Mouse (Mus musculus): ENCODE data around the gene Igf1r. TPM values are rescaled to one million over a fixed set of nuclear protein-coding genes. Genes with fewer than 3 reads are reported as not detected.
A peak's percentile ranks its signal among the peaks of the same experiment; 100 is the strongest.

The Igf1r gene
- polyA plus RNA-seq, 1 experiment from 2014 or later = 19.7 TPM

- no peak for TF ChIP-seq CTCF (IDR thresholded peaks at IDR 0.05; ENCODE audit: low read depth)
- ATAC-seq (ENCODE audit: insufficient read depth) = peak; percentile 70
Measured at GRCm38 (mm10) chr7:68233619-68234223, 281.1 kb downstream of the Igf1r start.

GRCm38 (mm10) chr7:68236817-68237216 is 284.2 kb downstream of the Igf1r start:
- Histone ChIP-seq H3K36me3 (ENCODE audit: insufficient read depth) (no peaks in the 10 kb centered on the region; the same call in 1 of the 2 replicates), H3K4me1 (ENCODE audit: insufficient read depth) (peaks cover 12% of the 10 kb centered on the region), H3K27me3 (ENCODE audit: insufficient read depth, low read length) (no peaks in the 10 kb centered on the region), H3K9ac (no peak overlapping the region), H3K4me2 (no peak overlapping the region), H3K27ac (ENCODE audit: low read depth) (no peak overlapping the region), H3K9me3 (ENCODE audit: low read depth, low read length) (no peaks in the 10 kb centered on the region), H3K4me3 (ENCODE audit: low read depth, low read length) (no peak overlapping the region)
- no peak for TF ChIP-seq CTCF (IDR thresholded peaks at IDR 0.05; ENCODE audit: low read depth)
- ATAC-seq (ENCODE audit: insufficient read depth) (no peak), DNase-seq (no peak)
- 73% methylated on average over 8 of the region's 8 CpGs for WGBS

More at GRCm38 (mm10) chr7:68233619-68234223, 281.1 kb downstream of the Igf1r start:
- WGBS = 15% methylated on average over 13 of the region's 13 CpGs
- no peaks in the 10 kb centered on the region for H3K27me3 ChIP-seq (ENCODE audit: insufficient read depth, low read length)
- DNase-seq = peak; percentile 79
- no peak overlapping the region for H3K9ac ChIP-seq
- H3K4me1 ChIP-seq (ENCODE audit: insufficient read depth) = peaks cover 12% of the 10 kb centered on the region
- H3K4me3 ChIP-seq (ENCODE audit: low read depth, low read length) = no peak overlapping the region
- H3K36me3 ChIP-seq (ENCODE audit: insufficient read depth) = peaks cover 27% of the 10 kb centered on the region; the same call in 1 of the 2 replicates
- H3K9me3 ChIP-seq (ENCODE audit: low read depth, low read length) = no peaks in the 10 kb centered on the region
- peak overlapping the region; percentile 48 for H3K27ac ChIP-seq (ENCODE audit: low read depth)
- H3K4me2 ChIP-seq = 0 out of 2 replicates have a peak overlapping the region, but pooled peaks have one; percentile 25

GRCm38 (mm10) chr7:68239220-68239827 is 286.7 kb downstream of the Igf1r start:
- no peak overlapping the region for H3K27ac ChIP-seq (ENCODE audit: low read depth)
- whole genome bisulfite sequencing = 41% methylated on average over 11 of the region's 11 CpGs
- no peaks in the 10 kb centered on the region for H3K9me3 ChIP-seq (ENCODE audit: low read depth, low read length)
- DNase-seq (no peak), ATAC-seq (ENCODE audit: insufficient read depth) (no peak)
- no peak for TF ChIP-seq CTCF (IDR thresholded peaks at IDR 0.05; ENCODE audit: low read depth)
- H3K4me3 ChIP-seq (ENCODE audit: low read depth, low read length) = no peak overlapping the region
- H3K4me1 ChIP-seq (ENCODE audit: insufficient read depth) = peaks cover under 1% of the 10 kb centered on the region; the same call in 1 of the 2 replicates
- H3K27me3 ChIP-seq (ENCODE audit: insufficient read depth, low read length) = no peaks in the 10 kb centered on the region
- H3K4me2 ChIP-seq = no peak overlapping the region
- H3K36me3 ChIP-seq (ENCODE audit: insufficient read depth) = no peaks in the 10 kb centered on the region
- H3K9ac ChIP-seq = no peak overlapping the region

DNA sequence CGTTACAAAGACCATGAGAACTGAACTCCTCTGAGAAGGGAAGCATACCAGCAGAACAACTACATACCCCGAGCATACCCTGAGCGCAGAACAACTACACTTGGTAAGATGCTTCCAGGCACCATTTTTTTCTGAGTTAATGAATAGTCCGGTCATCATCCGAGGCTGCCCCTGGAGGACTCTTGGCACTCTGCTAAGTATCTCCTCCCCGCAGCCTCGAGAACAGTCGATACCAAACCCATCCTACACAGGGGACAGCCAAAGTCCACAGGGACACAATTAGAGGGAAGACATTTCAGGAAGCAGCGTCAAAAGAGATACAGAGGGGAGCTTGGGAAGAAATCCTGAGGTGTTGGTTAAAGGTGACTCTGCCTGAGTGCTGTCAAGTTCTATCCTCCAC is 288.6 kb downstream of the Igf1r start:
- no peaks in the 10 kb centered on the region for H3K9me3 ChIP-seq (ENCODE audit: low read depth, low read length)
- H3K9ac ChIP-seq = no peak overlapping the region
- no peak overlapping the region for H3K4me3 ChIP-seq (ENCODE audit: low read depth, low read length)
- no peak for DNase-seq
- no peaks in the 10 kb centered on the region for H3K36me3 ChIP-seq (ENCODE audit: insufficient read depth)
- no peak for TF ChIP-seq CTCF (IDR thresholded peaks at IDR 0.05; ENCODE audit: low read depth)
- no peaks in the 10 kb centered on the region for H3K27me3 ChIP-seq (ENCODE audit: insufficient read depth, low read length)
- ATAC-seq (ENCODE audit: insufficient read depth) = no peak
- WGBS = 78% methylated on average over 9 of the region's 9 CpGs
- no peak overlapping the region for H3K4me2 ChIP-seq
- H3K27ac ChIP-seq (ENCODE audit: low read depth) = no peak overlapping the region
- H3K4me1 ChIP-seq (ENCODE audit: insufficient read depth) = no peaks in the 10 kb centered on the region; the same call in 1 of the 2 replicates

DNA sequence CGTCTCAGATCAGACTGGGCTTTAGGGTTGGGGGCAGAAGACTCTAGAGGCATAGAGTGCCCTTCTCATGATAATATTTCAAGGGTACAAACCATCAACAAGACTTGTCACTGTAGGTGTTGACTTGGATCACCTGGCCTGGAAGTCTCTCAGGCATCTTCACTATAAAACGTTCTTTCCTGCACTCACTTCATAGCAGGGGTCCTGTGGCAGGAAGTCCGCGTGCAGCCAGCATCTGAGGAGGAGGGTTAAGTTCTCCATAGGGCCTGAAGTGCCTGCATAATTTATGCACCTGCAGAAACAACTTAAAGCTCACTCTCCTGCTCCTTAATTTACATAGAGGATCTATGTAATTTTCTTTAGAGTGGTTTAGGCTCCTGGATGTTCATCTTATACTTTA is 293.1 kb downstream of the Igf1r start:
- H3K4me1 ChIP-seq (ENCODE audit: insufficient read depth) = no peaks in the 10 kb centered on the region
- H3K27ac ChIP-seq (ENCODE audit: low read depth) = no peak overlapping the region
- ATAC-seq (ENCODE audit: insufficient read depth) (no peak), DNase-seq (no peak)
- no peak overlapping the region for H3K9ac ChIP-seq
- H3K4me2 ChIP-seq = no peak overlapping the region
- no peaks in the 10 kb centered on the region for H3K36me3 ChIP-seq (ENCODE audit: insufficient read depth)
- WGBS = 51% methylated on average over 4 of the region's 4 CpGs
- H3K27me3 ChIP-seq (ENCODE audit: insufficient read depth, low read length) = no peaks in the 10 kb centered on the region
- no peak overlapping the region for H3K4me3 ChIP-seq (ENCODE audit: low read depth, low read length)
- TF ChIP-seq CTCF (IDR thresholded peaks at IDR 0.05; ENCODE audit: low read depth) = no peak
- H3K9me3 ChIP-seq (ENCODE audit: low read depth, low read length) = 0 out of 2 replicates have a peak, but pooled peaks cover 5% of the 10 kb centered on the region

DNA sequence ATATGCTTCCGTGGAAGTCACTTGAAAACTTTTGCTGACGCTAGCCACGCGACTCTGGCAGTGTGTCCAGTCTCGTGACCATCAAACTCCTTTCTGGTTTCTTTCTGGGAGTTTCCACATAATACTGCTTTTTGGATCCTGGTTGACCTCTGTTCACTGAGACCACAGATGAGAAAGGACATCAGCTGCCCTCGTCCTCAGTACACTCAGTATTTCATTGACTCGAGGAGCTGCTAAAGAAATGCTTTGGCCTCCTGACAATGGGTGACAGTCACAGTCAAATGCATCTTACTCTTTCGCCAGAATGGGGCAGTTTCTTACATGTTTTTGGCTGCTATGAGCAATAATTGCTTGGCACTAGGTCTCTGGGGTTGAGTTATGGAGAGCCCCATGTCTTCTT is 293.6 kb downstream of the Igf1r start:
- DNase-seq (no peak), ATAC-seq (ENCODE audit: insufficient read depth) (no peak)
- WGBS = 65% methylated on average over 8 of the region's 8 CpGs

DNA sequence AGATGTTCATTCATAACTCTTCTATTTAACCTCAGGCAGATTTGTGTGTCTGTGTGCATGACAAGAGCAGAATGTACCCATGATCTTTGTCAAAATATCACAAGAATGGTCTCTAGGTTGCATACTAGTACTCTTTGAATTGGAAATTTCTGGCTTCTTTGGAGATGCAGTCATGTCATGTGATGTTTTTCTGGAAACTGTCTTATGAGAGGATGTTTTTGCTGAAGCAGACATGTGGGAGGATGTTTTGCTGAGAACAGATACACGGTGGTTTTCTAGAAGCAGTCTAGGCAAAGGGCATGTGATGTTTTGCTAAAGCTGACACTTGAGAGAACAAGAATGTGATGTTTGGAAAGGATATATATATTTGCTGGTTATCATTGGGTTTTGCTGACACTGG is 297.8 kb downstream of the Igf1r start:
- WGBS = 47% methylated on average over 1 of the region's 1 CpGs

More for the DNA sequence above, 293.6 kb downstream of the Igf1r start:
- H3K27ac ChIP-seq (ENCODE audit: low read depth) = no peak overlapping the region
- H3K27me3 ChIP-seq (ENCODE audit: insufficient read depth, low read length) = no peaks in the 10 kb centered on the region
- 0 out of 2 replicates have a peak, but pooled peaks cover 5% of the 10 kb centered on the region for H3K9me3 ChIP-seq (ENCODE audit: low read depth, low read length)
- no peaks in the 10 kb centered on the region for H3K4me1 ChIP-seq (ENCODE audit: insufficient read depth)
- no peak overlapping the region for H3K4me3 ChIP-seq (ENCODE audit: low read depth, low read length)
- no peaks in the 10 kb centered on the region for H3K36me3 ChIP-seq (ENCODE audit: insufficient read depth)
- no peak overlapping the region for H3K9ac ChIP-seq
- no peak for TF ChIP-seq CTCF (IDR thresholded peaks at IDR 0.05; ENCODE audit: low read depth)
- H3K4me2 ChIP-seq = no peak overlapping the region

More for the DNA sequence above, 297.8 kb downstream of the Igf1r start:
- no peak overlapping the region for H3K4me3 ChIP-seq (ENCODE audit: low read depth, low read length)
- H3K4me2 ChIP-seq = no peak overlapping the region
- no peaks in the 10 kb centered on the region for H3K4me1 ChIP-seq (ENCODE audit: insufficient read depth)
- H3K27me3 ChIP-seq (ENCODE audit: insufficient read depth, low read length) = no peaks in the 10 kb centered on the region
- H3K36me3 ChIP-seq (ENCODE audit: insufficient read depth) = no peaks in the 10 kb centered on the region
- H3K27ac ChIP-seq (ENCODE audit: low read depth) = no peak overlapping the region
- ATAC-seq (ENCODE audit: insufficient read depth) = no peak
- 0 out of 2 replicates have a peak, but pooled peaks cover 5% of the 10 kb centered on the region for H3K9me3 ChIP-seq (ENCODE audit: low read depth, low read length)
- H3K9ac ChIP-seq = no peak overlapping the region
- DNase-seq = no peak
- TF ChIP-seq CTCF (IDR thresholded peaks at IDR 0.05; ENCODE audit: low read depth) = no peak
